Mouse (Mus musculus): Measurements from ENCODE around the gene Nlgn1.

Nlgn1 gene

DNA sequence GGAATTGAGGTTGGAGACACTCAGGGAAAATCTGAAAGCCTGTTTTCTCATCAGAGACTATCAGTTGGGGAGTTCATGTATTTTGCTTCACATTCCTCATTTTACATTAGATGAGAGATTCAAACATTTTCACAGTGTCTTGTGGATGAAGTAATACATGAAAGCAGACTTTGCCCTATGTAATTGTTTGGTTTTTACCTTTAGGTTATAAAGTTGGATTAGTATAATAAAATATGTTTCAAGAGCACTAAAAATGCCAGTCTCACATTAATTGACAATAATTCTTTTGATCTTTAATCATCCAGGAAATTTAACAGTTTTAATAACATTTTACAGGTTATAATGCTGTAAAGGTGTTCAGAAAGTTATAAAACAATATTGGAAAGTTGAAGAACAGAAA, 262.9 kb downstream of the Nlgn1 start:
- DNase-seq (ENCODE audit: low spot score in 2 of 2): no peak

GRCm38 (mm10) chr3:26050769-26051168, 281.5 kb downstream of the Nlgn1 start:
- no peak for DNase-seq (ENCODE audit: low spot score in 2 of 2)

DNA sequence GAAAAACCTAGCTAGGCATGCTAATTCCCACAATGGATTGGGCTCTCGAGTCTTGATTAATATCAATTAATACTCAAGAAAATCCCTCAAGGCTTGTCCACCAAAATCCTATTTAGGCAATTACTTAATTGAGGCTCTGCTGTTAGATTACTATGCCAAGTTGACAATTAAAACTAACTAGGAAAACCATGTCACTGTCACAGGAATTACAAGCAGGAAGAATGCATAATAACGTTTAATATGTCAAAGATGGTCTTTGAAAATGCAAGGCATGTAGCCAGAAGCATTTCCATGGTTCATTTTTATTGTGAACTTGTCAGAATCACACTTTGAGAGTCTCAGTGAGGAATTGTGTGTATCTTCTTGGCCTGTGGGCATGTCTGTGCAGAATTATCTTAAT, 289.3 kb downstream of the Nlgn1 start:
- DNase-seq (ENCODE audit: low spot score in 2 of 2): no peak

DNA sequence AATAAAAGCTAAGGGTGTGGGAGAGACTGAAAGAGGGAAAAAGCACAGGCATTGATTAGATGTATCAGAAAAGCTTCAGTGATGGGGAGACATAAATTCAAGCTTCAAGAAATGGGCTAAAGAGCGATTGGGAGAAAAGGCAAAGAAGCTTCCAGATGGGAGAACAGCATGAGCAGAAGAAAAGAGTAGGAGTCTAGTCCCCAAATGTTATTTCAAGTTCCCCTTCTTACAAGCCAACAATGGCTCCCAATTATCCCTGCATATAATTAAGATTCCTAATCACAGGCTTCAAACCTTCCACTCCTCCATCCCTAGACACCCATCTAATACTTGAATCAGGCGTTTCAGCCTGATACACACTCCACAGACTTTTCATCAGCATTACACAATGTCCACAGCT, 292.6 kb downstream of the Nlgn1 start:
- DNase-seq (ENCODE audit: low spot score in 2 of 2): peak in 1 of 2 experiments; percentile 19

DNA sequence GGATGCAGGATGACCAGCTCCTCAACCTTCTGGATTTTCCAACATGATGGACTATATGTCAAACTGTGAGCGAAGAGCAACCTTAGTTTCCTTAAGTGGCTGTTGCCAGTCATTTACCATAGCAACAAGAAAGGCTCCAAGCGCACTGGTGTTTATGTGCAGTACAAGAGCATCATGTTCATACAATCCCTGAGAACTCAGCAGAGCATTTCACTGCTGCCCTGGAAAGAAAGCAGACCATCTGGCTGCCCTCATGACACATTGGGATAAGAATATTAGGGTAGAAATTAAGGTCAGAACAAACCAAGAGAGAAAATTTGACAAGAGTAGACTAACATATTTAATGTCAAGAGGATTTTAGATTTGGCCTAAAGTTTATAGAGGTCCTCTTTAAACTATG, 306.2 kb downstream of the Nlgn1 start:
- no peak for DNase-seq (ENCODE audit: low spot score in 2 of 2)

DNA sequence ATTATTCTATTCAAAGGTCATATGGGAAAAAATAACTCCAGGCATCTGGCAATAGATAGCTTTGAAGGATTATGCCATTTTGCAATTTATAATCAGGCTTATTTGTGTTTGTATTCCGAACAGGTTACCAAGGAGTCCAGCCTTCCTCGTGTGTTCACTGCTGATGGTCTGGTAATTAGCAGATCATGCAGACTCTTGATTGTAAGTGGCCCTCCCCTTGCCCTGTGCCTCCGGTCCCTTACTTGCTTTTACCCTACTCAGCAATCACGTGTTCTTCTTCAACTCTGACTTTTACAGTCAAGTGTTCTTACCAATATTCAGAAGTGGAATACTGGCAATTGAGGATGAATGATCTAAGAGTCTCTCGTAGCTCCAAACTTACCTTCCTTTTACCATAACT, 309.0 kb downstream of the Nlgn1 start:
- DNase-seq (ENCODE audit: low spot score in 2 of 2): no peak

DNA sequence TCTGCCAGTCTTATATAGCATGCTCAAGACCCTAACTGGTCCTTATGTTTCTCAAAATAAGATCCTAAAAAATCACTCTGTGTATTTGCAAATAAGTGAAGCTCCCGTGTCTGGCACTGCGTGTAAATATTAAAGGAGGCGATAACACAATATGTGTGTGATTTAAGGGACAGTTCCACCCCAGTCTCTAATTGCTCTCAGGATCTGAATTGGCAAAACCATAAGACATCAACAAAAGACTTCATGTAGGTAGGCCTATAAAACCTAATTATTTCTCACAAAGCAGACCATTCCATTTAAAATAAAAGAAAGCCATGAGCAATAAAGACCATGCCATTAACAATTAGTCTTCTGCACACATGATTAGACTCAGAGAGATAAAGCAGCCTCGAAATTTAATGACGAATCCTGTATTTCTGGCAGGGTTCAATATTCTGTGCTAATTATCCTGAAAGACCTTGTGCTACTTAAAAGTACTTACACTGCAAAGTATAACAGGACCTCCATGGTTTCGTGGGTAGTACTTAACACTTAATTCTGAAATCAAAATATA, 310.6 kb downstream of the Nlgn1 start:
- DNase-seq (ENCODE audit: low spot score in 2 of 2): no peak

GRCm38 (mm10) chr3:26011310-26012078, 320.8 kb downstream of the Nlgn1 start:
- no peak for DNase-seq (ENCODE audit: low spot score in 2 of 2)

- peak in 1 of 2 experiments; percentile 24 for DNase-seq (ENCODE audit: low spot score in 2 of 2)
Measured at GRCm38 (mm10) chr3:26002863-26003608, 329.2 kb downstream of the Nlgn1 start.

DNA sequence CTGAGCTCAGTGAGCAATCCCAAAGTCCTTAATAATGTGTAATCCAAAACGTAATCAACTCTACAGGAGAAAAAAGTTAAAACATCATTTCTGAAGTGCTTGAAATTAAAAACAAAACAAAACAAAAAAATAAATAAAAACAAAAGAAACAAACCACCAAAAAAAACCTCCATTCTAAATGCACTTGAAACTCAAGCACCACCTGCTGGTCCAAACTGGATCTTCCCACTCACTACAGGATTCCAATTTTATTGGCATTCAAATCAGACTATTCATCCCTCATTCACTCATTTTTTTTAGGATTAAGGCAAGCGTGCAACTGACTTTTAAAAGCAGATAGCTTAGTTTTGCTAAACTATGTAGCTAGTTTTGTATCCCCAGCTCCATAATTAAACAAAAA, 329.9 kb downstream of the Nlgn1 start:
- DNase-seq (ENCODE audit: low spot score in 2 of 2): peak in 1 of 2 experiments; percentile 40

DNA sequence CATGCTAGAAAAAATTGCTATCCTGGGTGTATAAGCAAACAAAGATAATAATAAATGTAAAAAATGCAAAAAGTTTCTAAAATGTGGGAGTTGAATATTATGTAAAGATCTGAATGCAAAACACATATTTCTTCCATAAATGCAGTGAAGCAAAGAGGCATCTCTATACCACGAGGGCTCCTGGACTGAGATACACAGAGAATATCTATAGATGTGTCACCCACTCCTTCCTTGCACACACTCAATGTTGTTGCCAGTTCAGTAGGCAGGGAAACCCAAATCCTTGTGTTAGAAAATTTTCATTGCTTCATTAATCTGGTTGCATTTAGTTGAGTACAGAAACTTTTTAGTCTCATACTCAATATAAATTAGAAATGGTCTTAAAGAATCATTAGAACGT, 364.7 kb downstream of the Nlgn1 start:
- peak in 1 of 2 experiments; percentile 28 for DNase-seq (ENCODE audit: low spot score in 2 of 2)

GRCm38 (mm10) chr3:25964237-25964636, 368.0 kb downstream of the Nlgn1 start:
- no peak for DNase-seq (ENCODE audit: low spot score in 2 of 2)

GRCm38 (mm10) chr3:25963568-25963967, 368.7 kb downstream of the Nlgn1 start:
- no peak for DNase-seq (ENCODE audit: low spot score in 2 of 2)

GRCm38 (mm10) chr3:25916535-25916934, 415.7 kb downstream of the Nlgn1 start:
- DNase-seq (ENCODE audit: low spot score in 2 of 2): no peak

- no peak for DNase-seq (ENCODE audit: low spot score in 2 of 2)
Measured at GRCm38 (mm10) chr3:25914365-25915065, 417.7 kb downstream of the Nlgn1 start.

DNA sequence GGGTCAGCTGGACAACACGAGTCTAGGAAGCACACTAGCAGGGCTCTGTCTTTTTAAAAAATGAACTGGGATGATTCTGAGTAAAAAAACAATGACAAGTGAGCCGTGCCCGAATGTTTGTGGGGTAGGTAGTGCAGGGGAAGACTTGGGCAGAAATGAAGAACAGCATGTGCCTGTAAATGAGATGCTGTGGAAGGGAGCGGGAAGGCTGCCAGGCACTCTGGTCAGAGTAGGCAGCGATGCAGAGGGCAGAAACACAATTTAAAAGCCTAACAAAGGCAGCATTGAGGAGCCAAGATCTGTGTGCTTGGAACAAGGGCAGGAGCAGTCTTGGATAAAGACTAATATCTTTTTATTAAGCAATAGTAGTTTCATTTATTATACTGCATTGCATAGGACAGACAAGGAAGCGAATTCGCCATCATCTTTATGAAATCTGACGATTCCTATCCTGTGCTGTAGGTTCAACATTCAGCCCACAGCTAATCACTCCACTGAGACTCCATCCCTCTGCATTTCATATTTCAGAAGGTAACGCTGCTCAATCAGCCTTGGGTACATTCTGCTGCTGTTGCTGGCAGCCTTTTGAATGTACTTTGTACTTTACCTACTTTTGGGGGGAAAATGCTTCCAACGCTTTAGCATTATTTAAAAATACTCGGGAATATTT, 429.0 kb downstream of the Nlgn1 start:
- DNase-seq (ENCODE audit: low spot score in 2 of 2): peak; percentile 80 to 85

DNA sequence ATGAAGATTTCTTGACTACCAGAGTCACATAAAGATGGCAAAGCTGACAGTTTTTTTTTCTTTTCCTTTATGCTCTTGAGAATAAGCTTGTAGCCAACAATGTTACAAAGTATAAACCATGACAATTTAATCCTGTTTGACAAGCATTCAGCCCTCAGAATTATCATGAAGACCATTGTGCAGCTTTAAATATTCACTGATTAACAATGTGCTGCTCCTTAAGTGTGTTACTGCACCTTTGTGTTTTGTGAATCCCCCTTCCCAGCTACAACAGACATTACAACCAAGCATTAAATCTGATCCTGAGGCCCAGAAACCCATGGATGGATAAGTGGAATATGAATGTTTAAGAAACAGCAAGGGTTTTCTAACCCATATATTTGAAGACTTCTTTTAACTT, 434.8 kb downstream of the Nlgn1 start:
- DNase-seq (ENCODE audit: low spot score in 2 of 2): no peak

- DNase-seq (ENCODE audit: low spot score in 2 of 2): no peak
Measured at GRCm38 (mm10) chr3:25884797-25885196, 447.5 kb downstream of the Nlgn1 start.

DNA sequence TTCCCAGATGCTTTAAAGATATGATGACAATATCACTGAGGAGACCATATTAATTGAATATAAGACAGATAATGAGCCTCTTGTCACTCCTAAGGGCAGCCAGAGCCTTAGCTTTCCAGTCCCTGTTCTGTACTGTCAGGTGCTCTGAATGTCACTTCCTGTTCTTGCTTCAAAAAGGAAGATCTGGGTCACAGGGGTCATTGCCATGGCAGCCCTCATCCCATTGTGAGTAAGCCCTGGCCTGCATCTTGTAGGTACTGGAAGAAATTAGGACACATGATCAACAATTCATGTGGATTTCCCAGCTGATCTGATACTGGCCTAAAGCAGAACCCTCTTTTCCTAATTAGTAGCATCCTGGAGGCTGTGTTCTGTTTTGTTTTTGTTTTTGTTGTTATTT, 463.1 kb downstream of the Nlgn1 start:
- no peak for DNase-seq (ENCODE audit: low spot score in 2 of 2)

GRCm38 (mm10) chr3:25858384-25858783, 473.9 kb downstream of the Nlgn1 start:
- DNase-seq (ENCODE audit: low spot score in 2 of 2): no peak

DNA sequence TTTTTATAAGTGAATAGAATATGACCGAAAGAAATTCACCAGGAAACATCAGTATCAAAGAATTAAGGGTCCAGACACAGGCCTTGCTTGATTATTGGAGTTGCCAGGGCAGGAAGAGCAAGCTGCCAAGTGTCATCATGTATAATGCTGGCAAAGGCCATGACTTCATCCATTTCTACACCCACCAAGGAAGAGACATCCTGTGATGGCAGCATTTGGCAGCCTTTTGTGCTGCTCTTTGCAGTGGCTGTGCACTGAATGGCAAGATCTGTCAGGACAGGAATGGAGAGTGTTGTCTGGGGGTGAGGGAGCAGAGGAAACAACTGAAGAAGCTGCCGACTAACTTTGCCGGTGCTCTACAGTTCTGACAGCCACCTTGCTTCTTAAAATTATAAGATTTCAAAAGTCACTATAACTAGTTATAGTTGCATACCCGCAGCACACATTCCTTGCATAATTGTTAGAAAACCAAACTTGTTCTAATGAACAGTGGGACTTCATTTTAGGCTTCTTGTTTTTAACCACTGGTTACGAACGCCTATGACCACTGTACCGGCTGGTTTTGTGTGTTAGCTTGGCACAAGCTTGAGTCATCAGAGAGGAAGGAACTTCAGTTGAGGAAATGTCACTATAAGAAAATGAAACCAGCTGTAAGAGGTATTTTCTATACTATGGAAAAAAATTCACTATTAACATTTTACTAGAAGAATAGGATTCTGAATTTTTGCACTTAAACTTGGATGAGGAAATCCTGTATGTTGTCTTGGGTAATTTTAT, 487.4 kb downstream of the Nlgn1 start:
- DNase-seq (ENCODE audit: low spot score in 2 of 2): no peak

Measured in frontal cortex, postnatal 36 days (tissue).